Mouse (Mus musculus) activated CD4-positive, CD25-positive, alpha-beta regulatory T cell, adult 4 months (primary cell): ENCODE data around the gene Ccdc171. TPM values are rescaled to one million over a fixed set of nuclear protein-coding genes. Genes with fewer than 3 reads are reported as not detected.
"Not testable (repeated sequence)": the region's sequence is repeated elsewhere in the genome, so short reads cannot be mapped to it uniquely, and the experiment has no call there.

Experiments
- ATAC-seq: one replicate; pipeline ENCODE4 v1.8.0; 2017
- polyA plus RNA-seq, 2 experiments: library from polyadenylated mRNA; unstranded; fragments of 100-300 nt; shearing (Covaris generic); gene quantifications; one replicate each; pipeline ENCODE4 v1.2.1; 2017

Ccdc171 gene
- polyA plus RNA-seq, 2 experiments from 2014 or later = 10.7 to 13.4 TPM

DNA sequence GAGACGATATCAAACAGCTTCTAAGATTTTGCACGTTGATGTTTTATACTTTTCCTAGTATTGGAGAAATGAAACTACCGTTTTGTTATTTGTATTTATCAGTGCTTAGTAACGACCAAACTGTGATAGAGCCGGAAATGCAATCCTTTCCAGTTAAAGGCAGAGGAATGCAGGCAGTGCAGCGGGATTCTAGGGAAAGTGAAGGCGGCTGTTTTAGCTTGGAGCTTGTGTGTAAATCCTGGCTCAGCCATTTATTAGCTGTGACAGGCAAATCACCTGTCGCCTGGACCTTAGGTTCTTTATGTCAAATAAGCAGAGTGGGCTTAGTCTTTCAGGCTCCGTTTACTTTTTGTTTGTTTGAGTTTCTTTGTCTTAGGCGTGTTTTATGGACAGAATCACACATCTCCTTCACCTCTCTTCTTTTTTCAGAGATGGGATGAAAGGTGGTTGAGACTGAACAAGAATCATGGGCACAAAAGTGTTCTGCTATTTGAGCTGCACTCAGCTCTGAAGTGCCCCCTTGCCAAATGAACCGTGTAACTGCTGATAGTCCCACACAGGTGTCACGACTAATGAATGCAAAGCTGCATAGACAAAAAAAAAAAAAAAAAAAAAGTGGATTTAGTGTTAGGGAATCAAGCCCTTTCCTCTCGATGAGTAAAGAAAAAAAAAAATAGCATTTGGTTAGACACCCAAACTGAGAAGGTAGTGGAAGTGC is 1.1 kb downstream of the Ccdc171 start:
- ATAC-seq = no peak

DNA sequence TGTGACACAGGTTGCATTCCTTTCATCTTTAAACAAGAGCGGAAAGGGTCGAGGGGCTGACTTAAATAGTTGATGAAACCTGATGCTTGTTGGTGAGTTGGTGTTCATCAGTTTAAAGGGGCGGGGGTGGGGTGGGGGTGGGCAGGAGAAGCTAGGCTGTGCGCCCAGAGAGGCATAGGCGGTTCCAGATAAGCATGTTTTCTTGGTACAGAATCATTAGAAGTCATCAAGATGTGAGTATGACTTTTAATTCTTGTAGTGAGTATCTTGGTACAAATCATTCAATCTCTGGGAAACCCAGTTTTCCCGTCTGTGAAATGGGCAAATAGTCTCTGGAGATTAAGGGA is 1.6 kb downstream of the Ccdc171 start:
- ATAC-seq = no peak

DNA sequence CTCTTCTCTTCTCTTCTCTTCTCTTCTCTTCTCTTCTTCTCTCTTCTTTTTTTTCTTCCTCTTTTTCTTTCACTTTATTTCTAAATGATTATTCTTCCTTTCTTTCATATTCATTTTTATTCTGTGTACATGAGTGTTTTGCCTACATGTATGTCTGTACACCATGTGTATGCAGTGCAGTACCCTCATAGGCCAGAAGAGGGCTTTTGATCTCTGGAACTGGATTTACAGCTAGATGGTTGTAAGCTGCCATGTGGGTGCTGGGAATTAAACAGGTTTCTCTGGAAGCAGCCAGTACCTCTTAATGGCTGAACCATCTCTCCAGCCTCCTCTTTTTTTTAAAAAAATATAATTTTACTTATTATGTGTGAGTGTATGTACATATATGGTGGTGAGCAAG is 2.6 kb downstream of the Ccdc171 start:
- no peak for ATAC-seq

DNA sequence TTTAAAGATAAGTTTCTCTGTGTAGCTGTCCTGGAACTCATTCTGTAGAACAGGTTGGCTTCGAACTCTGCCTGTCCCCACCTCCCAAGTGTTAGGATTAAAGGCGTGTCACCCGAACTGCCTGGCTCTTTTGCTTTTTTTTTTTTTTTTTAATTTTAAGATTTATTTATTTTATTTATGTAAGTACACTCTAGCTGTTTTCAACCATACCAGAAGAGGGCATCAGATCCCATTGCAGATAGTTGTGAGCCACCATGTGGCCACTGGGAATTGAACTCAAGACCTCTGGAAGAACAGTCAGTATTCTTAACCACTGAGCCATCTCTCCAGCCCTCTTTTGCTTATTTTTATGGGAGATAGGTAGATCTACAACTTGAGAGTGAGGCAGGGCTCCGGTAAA is 4.7 kb downstream of the Ccdc171 start:
- ATAC-seq = not testable (repeated sequence)

DNA sequence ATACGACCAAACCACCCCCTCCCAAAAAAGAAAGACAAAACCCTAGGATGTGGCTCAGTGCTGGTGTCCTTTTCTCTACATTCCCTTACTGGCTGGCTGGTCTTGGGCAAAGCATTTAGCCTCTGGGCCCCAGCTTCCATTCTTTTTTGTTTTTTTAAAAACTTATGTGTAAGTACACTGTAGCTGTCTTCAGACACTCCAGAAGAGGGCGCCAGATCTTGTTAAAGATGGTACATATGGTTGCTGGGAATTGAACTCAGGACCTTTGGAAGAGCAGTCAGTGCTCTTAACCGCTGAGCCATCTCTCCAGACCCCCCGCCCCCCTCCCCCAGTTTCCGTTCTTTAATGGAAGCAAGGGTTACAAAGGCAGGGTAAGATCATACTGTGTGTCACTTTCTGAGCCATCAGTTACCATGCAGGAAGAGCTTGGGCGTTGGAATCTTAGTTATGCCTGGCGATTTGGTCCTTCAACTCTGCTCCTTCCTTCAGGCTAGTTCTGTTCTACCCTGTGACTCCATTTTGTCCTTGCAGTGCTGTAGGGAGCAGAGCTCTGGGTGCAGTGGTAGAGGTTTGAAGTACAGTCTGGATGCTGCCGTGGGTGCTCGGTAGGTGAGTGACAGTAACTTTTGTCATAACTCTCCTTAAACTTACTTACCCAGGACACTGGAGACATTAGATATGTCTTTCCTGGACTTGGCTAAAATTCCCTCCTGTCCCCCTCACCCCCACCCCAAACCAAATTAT is 8.0 kb downstream of the Ccdc171 start:
- ATAC-seq = no peak

DNA sequence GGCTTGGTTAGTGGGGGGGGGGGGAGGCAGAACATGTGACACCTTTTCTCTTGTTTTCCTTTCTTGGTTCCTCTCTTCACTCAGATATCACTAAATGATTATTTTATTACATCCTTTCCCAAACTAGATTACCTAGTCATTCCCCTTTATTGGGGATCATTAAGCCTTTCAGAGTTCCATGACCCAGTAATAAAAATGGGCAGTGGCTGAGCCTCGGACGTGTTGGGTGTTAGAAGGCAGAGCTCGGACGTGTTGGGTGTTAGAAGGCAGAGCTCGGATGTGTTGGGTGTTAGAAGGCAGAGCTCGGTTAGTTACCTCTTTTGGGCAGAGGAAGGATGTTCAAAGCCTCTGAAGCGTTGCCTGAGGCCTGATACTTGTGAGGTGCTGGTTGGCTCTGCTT is 8.7 kb downstream of the Ccdc171 start:
- ATAC-seq = no peak

DNA sequence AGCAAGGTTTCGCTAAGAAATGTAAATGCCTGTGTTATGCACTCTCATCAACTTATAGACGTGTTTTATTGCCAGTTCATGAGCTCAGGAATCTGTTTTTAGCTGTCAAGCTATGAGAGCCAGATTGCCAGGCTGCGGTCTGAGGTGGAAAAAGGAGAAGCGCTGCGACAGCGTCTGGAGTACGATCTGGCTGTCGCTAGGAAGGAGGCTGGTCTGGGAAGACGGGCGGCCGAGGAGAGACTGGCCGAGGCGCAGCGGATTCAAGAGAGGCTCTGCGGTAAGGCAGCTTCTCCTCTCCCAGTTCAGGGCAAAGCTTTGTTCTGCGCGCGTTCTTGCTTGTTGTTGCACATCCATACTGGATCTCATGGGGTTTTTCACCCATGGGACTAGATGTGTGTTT is 24.2 kb downstream of the Ccdc171 start:
- ATAC-seq = no peak

DNA sequence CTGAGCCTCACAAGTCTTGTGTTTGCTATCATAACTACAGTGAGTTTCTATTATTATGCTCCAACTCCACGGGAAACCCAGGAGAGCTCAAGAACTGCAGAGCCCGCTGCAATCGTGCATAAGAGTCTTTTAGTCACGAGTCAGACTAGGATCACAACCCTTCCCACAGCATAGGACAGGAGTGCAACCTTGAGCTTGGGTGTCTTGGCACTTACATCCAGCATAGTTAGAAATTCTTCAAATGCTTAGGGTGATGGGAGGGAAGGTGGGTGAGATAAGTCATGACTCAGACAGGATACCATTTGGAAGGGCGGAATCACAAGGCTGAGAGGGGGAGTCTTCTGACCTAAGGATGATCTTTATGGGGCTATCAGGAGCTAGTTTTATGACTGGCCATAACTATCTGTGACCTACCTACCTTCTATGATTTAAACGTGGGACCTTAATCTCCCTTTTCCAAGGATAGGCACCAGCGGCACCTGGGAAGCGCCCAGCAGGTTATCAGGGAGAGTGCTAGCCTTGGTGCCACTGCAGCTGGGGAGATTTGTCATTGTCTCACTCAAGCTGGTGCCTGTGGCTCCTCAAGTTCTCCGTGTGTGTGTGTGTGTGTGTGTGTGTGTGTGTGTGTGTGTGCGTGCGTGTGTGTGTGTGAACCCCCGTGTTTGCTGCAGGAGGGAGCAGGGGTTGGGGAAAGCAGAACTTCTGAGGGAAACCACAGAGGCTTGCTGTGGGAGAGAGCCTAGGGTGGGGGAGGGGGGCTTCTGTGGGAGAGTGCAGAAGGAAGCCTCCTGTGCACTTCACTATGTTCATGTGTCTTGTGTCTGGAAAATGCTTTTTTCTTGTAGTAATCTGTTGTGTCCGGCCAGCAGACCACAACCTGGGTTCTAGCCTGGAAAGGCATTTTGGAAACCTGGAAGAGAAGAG is 42.1 kb downstream of the Ccdc171 start:
- peak; percentile 29 for ATAC-seq

DNA sequence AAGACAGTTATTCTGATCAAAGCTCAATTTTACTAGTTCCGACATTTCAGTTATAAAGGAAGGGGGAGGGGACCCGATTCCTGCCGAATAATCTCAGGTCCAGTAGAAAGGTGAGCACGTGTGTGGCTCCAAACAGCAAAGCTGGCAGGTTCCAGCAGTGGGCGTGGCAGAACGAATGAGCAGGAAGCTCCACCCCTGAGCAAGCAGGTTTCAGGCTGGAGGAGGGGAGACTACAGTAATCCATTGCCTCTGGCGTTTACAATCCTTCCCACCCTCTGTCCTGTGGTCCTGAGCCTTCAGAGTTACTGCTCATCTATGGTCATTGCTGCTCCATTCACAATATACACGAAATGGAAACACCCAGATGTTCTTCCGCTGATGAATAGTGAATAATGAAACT is 42.8 kb downstream of the Ccdc171 start:
- peak; percentile 25 for ATAC-seq

DNA sequence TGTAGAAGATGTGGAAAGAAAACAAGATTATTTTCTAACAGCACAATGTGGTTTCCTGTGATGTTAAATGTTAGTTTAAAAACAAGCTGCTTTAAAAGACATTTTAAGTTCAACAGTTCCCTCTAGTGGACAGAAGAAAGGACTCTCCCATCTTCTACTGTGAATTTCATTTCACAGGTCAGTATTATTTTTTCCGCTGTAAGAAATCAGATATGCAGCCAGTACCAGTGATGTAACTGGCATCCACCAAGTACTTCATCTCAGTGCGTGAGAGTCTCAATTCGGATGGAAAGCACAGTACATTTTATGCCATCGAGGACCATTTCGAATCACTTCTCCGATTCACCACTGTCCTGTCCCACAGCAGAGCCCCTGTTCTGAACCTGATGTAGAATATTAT is 45.2 kb downstream of the Ccdc171 start:
- peak; percentile 80 for ATAC-seq

DNA sequence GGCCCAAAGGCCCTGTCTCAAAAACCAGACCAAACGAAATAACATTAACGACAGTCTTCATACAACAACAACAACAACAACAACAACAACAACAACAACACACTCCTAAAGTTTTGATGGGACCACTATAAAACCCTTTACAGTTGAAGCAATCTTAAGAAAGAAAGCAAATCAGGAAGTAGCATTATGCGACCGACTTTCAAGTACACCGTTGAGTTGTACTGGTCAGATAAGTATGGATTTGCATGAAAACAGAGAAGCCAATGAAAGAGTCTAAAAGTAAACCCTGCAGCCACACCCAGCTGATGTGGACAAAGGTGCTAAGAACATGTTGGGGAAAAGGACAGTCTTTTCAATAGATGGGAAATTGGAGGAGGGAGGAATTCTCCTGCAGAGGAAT is 45.7 kb downstream of the Ccdc171 start:
- ATAC-seq = no peak

DNA sequence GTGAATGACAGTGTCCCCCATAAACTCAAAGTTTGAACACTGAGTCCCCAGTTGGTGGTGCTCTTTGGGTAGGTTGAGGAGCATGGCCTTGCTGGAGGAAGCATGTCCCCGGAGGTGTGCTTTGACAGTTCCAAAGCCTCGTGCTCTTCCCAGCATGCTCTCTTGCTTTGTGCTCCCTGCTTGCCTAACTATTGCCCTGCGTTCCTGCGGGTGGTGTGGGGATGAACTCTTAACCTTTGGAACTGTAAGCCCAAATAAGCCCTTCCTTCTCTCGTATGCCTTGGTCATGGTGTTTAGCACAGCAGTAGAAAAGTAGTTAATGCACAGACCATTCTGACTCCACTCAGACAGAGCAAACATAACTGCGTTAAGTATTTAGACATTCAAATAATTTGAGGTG is 47.2 kb downstream of the Ccdc171 start:
- no peak for ATAC-seq

DNA sequence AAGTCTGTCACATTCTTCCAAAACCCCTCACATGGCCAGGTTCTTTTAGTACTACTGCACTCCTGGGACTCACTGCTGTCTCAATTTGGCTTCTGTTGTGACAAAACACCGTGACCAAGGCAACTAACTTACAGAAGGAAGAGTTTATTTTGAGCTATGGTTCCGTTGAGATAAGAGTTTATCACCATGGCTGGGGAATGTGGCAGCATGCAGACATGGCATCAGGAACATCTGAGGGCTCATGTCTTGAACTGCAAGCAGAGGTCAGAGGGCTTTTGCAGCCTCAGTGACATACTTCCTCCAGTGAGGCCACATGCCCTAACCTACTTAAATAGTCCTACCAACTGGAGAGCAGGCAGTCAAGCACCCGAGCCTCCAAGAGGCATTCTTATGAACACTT is 51.0 kb downstream of the Ccdc171 start:
- ATAC-seq = no peak

DNA sequence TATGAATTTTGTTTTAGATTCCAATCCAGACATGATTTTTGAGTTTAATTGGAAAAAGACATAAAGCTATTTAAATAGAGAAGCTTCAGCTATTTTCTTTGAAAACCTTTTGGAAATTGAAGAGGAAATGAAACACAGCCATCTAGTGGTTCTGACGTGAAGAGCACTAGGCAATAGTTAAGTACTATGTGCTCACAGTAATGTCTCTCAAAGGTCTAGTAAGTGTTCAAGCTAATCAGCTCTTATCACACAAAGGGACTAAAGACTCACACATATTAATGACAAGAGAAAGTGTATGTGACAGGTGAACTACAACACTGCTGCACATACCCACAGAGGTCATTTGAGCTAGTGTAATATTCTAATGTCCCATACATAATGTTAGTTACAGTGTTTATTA is 54.8 kb downstream of the Ccdc171 start:
- ATAC-seq = no peak

DNA sequence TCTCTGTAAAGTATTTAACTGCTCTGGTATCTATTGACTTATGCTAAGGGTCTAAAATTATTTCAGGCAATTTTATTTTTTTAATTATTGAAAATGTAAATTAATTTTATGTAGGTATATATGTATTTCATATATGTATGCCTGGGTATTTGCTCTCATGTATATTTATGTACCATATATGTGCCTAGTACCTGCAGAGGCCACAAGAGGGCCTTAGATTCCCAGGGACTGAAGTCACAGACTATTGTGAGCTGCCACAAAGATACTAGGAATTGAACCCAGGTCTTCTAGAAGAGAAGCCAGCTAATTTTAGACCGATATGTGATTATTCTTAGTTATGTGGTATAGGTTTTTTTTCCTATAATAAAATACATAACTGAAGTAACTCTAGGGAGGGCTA is 62.2 kb downstream of the Ccdc171 start:
- no peak for ATAC-seq

DNA sequence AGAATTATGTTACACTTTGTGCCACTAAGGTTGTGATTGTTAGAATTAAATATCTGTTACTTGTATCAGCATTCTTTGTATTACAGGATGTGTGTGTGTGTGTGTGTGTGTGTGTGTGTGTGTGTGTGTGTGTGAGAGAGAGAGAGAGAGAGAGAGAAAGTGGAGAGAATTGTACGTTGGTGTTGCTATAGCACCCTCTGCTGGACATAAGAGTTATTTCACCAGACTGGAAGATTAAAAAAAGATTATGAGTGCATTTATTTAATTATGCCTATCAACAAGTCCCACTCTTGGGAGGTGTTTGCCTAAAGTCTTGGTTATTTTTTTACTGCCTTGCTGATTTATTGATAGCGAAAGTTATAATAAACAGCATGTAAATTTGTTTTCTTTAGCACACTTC is 71.1 kb downstream of the Ccdc171 start:
- ATAC-seq = no peak

DNA sequence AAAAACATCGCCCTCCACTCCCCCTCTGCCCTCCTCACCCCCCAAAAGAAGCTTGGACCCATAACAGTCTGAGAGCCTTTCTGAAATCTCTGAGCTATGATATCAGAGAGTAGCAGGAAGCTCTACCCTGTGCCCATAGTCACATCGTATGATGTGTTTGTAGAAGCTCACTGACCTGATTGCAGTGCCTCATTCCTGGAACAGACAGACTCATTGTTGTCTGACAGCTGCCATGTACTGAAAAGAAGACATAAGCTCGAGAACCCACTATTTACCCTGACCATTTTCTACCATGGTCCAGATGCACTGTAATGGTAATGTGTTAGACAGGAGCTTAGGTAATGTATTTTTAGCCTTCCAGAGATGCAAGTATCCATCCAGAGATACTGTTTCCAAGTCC is 85.8 kb downstream of the Ccdc171 start:
- ATAC-seq = no peak

DNA sequence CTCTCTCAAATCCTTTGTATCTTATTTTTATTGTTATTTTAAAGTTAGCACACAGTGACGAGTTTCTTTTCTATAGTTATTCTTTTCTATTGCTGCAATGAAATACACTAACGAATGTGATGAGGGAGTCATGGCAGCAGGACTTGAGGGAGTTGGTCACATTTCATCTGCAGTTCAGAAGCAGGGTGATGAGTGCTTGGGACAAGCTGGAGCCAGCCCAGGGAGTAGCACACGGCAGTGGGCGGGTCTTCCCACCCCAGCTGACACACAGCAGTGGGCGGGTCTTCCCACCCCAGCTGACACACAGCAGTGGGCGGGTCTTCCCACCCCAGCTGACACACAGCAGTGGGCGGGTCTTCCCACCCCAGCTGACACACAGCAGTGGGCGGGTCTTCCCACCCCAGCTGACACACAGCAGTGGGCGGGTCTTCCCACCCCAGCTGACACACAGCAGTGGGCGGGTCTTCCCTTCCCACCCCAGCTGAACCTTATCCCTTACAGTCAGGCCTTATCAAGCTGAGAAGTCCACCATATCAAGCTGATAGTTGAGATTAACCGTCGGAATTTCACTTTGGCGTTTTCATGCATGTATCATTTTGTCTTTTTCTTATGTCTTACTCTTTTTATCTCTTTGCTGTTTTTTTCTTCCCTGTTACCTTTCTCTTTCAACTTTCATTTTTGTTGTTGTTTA is 97.8 kb downstream of the Ccdc171 start:
- not testable (repeated sequence) for ATAC-seq

DNA sequence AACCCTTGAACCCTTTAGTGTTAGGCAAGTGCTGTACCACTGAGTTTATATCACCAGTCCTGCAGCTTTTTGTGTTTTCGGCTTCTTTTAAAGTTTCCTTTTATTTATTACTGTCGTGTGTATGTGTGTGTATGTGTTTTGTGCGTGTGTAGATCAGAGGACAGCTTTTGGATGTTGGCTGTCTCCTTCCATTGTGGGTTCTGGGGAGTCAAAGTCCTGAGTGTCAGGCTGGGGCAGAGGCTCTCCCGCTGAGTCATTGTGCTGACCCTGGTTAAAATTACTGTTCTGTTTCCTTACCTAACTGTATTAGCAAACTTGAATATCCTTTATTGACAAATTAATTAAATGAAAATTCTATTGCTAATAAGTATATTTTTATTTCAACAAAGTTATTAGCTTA is 98.4 kb downstream of the Ccdc171 start:
- ATAC-seq = no peak

DNA sequence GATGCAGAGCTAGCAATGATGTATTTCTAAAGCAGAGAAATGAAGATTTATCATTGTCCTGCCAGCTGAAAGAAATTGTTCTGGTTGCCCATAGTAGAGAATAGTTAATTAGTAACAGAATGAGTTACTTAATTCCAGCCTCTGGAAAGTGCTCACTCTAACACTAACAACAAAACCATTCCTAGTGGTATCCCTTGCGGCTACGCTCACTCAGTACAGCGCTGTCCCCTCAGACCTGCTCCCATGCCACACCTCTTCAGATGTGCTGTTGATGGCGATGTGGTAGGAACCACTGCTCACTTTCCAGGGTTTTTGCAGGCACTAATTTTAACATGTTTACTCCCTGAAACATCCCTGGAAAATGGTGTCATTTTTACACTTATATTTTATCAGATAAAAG is 126.1 kb downstream of the Ccdc171 start:
- ATAC-seq = no peak

DNA sequence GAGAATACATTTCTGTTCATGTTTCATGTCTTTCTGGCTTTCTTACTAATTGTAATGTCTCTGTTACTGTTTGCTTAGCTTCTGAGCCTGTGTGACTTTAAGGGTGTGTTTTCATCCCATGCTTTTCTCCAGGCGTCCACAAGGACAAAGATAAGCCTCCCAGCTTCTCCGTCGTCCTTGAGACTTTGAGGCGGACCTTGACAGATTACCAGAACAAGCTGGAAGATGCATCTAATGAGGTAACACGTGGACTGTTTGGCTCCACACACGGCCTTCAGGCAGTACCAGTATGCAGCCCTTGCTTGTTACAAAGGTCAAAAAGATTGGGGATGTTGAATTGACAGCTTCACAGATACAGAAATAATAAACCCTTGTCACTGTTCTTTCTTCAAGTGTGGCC is 130.1 kb downstream of the Ccdc171 start:
- no peak for ATAC-seq

DNA sequence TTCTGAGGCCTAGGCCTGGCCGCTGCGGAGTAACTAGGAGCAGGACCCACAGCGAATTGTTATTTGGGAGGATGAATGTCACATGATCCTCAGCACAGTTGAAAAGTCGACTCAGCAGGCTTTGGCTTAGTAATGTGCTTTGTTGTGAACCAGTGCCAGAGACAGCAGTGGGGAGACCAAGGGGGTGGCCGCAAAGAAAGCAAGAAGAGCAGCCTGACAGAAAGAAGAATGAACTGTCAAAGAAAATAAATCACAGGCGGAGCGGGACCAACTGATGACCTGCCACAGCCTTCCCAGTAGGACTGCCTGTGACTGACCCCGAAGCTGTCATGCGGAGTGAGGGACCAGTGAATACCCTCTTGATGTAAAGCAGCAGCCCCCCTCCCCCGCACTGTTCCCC is 131.2 kb downstream of the Ccdc171 start:
- ATAC-seq = no peak

DNA sequence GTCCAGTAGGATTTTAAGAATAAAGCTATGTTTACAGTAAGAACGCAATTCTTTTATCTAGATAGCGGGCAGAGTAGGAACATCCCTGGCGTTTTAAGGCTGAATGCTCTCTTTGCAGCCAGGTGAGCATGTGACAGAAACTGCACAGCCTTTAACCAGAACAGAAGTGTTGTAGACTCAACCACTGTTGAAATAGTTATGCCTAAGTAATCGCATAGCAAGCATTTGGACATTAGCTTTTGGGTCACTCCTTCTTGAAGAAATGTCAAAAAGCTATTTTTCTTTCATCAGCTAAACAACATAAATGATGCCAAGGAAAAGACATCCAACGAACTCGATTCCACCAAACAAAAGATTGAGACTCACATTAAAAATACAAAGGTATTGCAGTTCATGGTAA is 131.7 kb downstream of the Ccdc171 start:
- ATAC-seq = no peak
